Mouse (Mus musculus): ENCODE measurements around the gene Myom1. TPM values are rescaled to one million over a fixed set of nuclear protein-coding genes. Genes with fewer than 3 reads are reported as not detected.

The Myom1 gene
- polyA plus RNA-seq, 1 experiment from 2014 or later = 20.0 TPM

DNA sequence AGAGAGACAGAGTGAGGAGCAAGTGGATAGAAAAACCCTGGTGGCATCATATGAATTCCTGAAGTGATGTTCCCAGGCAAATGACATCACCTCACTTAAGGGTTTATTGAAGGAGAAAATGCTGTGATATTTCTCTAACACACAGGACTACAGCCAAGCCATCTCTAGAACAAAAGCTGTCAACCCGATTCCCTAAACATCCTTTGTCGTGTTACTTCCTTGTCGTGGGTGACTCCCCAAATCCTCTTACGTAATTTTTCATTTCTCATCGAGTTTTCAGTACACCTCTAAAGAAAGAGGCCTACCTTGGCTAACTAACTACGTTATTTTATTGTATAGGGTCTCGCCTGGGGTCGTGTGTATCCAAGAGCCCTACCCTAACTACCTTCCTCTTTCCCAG, 13.0 kb upstream of the Myom1 start:
- H3K9ac ChIP-seq (replicated peaks; ENCODE audit: low read depth, low read length) = peak overlapping the region; percentile 84
- 0 out of 2 replicates have a peak overlapping the region, but pooled peaks have one; percentile 94 for H3K27ac ChIP-seq (ENCODE audit: low read length)
- peak overlapping the region; percentile 67 for H3K4me2 ChIP-seq (replicated peaks; ENCODE audit: low read depth, low read length)
- H3K27me3 ChIP-seq (ENCODE audit: control insufficient read depth, insufficient read depth, low read length) = no peaks in the 10 kb centered on the region
- 46% methylated on average over 8 of the region's 8 CpGs for WGBS
- H3K4me1 ChIP-seq (ENCODE audit: control insufficient read depth, insufficient read depth, low read length) = peaks cover 20% of the 10 kb centered on the region
- ATAC-seq (ENCODE audit: insufficient number of reproducible peaks, insufficient read depth, low FRiP score, low read depth) = no peak
- H3K4me3 ChIP-seq (ENCODE audit: low read depth, low read length) = peak overlapping the region; percentile 96
- H3K36me3 ChIP-seq (ENCODE audit: control insufficient read depth, insufficient read depth, low read length) = peaks cover 12% of the 10 kb centered on the region; the same call in 1 of the 2 replicates
- no peaks in the 10 kb centered on the region for H3K9me3 ChIP-seq (ENCODE audit: control insufficient read depth, low read depth, low read length)

- H3K36me3 ChIP-seq (ENCODE audit: control insufficient read depth, insufficient read depth, low read length) = peaks cover 15% of the 10 kb centered on the region; the same call in 1 of the 2 replicates
- WGBS = 2% methylated on average over 24 of the region's 24 CpGs
- ATAC-seq (ENCODE audit: insufficient number of reproducible peaks, insufficient read depth, low FRiP score, low read depth) = peak; percentile 62
These were observed 12.4 kb upstream of the Myom1 start for GRCm38 (mm10) chr17:70989991-70990390.

DNA sequence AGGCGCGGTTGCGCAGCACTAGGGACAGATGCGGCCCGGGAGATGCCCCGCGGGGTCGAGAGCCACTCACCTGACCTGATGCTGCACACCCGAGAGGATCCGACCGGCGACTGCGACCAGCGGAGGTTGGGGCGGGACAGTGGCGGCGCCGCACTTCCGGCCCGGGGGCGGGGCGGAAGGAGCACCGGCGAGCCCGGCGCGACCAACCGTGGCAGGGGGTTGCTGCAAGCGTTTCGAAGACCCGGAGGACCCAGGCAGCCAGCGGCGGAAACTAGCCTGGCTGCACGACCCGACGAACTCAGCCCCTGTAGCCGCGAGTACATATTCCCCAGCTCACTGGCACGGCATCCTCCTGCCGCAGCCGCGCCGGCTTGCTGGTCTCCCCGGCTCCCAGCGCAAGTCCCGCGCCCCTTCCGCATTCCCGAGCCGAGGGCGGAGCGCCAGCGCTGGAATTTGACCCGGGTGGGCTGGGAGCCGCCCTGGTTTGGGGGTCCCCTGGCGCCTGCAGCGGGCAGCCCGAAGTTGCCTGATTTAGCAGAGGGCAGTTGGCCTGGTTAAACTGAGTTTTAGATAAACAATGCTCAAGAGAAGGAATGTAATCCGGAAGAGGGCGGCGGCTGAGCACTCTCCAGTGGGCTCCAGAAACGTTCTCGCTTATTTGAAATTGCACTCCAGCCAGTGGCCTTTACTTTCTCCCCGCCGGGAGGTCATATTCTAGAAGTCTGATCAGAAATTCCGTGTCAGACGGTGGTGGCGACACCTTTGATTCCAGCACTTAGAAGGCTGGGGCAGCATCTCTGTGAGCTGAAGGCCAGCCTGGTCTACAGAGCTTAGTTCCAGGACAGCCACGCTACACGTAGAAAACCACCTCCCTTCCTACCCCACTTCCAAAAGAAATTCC, 11.8 kb upstream of the Myom1 start:
- under 1% methylated on average over 70 of the region's 70 CpGs for WGBS
- peak overlapping the region; percentile 67 for H3K4me2 ChIP-seq (replicated peaks; ENCODE audit: low read depth, low read length)

More at GRCm38 (mm10) chr17:70989991-70990390, 12.4 kb upstream of the Myom1 start:
- Histone ChIP-seq H3K9me3 (ENCODE audit: control insufficient read depth, low read depth, low read length) (no peaks in the 10 kb centered on the region), H3K9ac (replicated peaks; ENCODE audit: low read depth, low read length) (peak overlapping the region; percentile 84), H3K4me2 (replicated peaks; ENCODE audit: low read depth, low read length) (peak overlapping the region; percentile 67), H3K4me1 (ENCODE audit: control insufficient read depth, insufficient read depth, low read length) (peaks cover 24% of the 10 kb centered on the region), H3K4me3 (ENCODE audit: low read depth, low read length) (peak overlapping the region; percentile 96), H3K27me3 (ENCODE audit: control insufficient read depth, insufficient read depth, low read length) (no peaks in the 10 kb centered on the region), H3K27ac (ENCODE audit: low read length) (peak overlapping the region; percentile 94)

DNA sequence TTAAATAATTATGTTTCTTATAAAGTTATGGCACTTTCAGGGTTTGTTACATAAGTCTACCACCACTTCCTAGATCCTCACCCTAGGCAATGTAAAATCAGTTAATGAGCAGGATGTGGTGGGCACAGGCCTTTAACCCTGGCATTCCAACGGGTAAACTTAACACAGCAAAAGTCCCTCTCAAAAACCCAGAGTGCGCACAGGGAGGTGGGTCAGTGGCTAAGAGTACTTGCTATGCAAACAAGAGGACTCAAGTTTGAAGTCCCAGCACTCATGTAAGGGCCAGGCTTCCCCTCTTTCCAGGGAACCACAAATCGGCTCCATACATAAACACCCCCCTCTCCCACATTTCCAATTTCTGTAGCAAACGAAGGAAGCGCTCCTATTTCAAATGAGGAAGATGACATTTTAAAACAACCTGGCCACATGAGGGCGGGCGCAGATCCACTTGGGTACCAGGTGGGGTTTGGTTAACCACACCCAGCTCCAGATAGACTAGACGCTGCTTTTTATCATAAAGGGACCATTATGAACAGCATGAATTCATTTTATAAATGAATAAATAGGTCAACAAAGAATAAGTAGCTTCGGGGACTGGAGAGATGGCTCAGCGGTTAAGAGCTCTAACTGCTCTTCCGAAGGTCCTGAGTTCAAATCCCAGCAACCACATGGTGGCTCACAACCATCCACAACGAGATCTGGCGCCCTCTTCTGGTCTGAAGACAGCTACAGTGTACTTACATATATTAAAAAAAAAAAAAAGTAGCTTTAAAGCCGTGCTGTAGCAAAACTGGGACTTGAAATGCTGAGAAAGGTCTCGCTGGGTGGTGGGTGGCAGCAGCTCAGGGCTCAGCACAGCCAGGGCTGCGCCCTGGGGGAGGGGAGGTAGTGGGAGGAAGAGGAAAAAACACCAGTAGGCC, 10.5 kb upstream of the Myom1 start:
- Histone ChIP-seq H3K4me2 (replicated peaks; ENCODE audit: low read depth, low read length) (no peak overlapping the region), H3K36me3 (ENCODE audit: control insufficient read depth, insufficient read depth, low read length) (peaks cover 25% of the 10 kb centered on the region)

More for the DNA sequence above, 11.8 kb upstream of the Myom1 start:
- no peaks in the 10 kb centered on the region for H3K27me3 ChIP-seq (ENCODE audit: control insufficient read depth, insufficient read depth, low read length)
- peak overlapping the region; percentile 84 for H3K9ac ChIP-seq (replicated peaks; ENCODE audit: low read depth, low read length)
- peak overlapping the region; percentile 94 for H3K27ac ChIP-seq (ENCODE audit: low read length)
- H3K36me3 ChIP-seq (ENCODE audit: control insufficient read depth, insufficient read depth, low read length) = peaks cover 18% of the 10 kb centered on the region
- peak overlapping the region; percentile 96 for H3K4me3 ChIP-seq (ENCODE audit: low read depth, low read length)
- no peaks in the 10 kb centered on the region for H3K9me3 ChIP-seq (ENCODE audit: control insufficient read depth, low read depth, low read length)
- peaks cover 24% of the 10 kb centered on the region for H3K4me1 ChIP-seq (ENCODE audit: control insufficient read depth, insufficient read depth, low read length)
- peak; percentile 87 for ATAC-seq (ENCODE audit: insufficient number of reproducible peaks, insufficient read depth, low FRiP score, low read depth)

GRCm38 (mm10) chr17:70992662-70993061, 9.8 kb upstream of the Myom1 start:
- peaks cover 24% of the 10 kb centered on the region for H3K4me1 ChIP-seq (ENCODE audit: control insufficient read depth, insufficient read depth, low read length)
- no peak for ATAC-seq (ENCODE audit: insufficient number of reproducible peaks, insufficient read depth, low FRiP score, low read depth)
- peak overlapping the region; percentile 21; the same call in 1 of the 2 replicates for H3K27ac ChIP-seq (ENCODE audit: low read length)
- 74% methylated on average over 9 of the region's 9 CpGs for WGBS
- no peak overlapping the region for H3K4me2 ChIP-seq (replicated peaks; ENCODE audit: low read depth, low read length)
- peaks cover 25% of the 10 kb centered on the region for H3K36me3 ChIP-seq (ENCODE audit: control insufficient read depth, insufficient read depth, low read length)
- no peak overlapping the region for H3K4me3 ChIP-seq (ENCODE audit: low read depth, low read length)
- H3K27me3 ChIP-seq (ENCODE audit: control insufficient read depth, insufficient read depth, low read length) = no peaks in the 10 kb centered on the region
- no peak overlapping the region for H3K9ac ChIP-seq (replicated peaks; ENCODE audit: low read depth, low read length)
- no peaks in the 10 kb centered on the region for H3K9me3 ChIP-seq (ENCODE audit: control insufficient read depth, low read depth, low read length)

More for the DNA sequence above, 10.5 kb upstream of the Myom1 start:
- no peaks in the 10 kb centered on the region for H3K27me3 ChIP-seq (ENCODE audit: control insufficient read depth, insufficient read depth, low read length)
- no peak overlapping the region for H3K9ac ChIP-seq (replicated peaks; ENCODE audit: low read depth, low read length)
- H3K4me1 ChIP-seq (ENCODE audit: control insufficient read depth, insufficient read depth, low read length) = peaks cover 24% of the 10 kb centered on the region
- ATAC-seq (ENCODE audit: insufficient number of reproducible peaks, insufficient read depth, low FRiP score, low read depth) = no peak
- H3K9me3 ChIP-seq (ENCODE audit: control insufficient read depth, low read depth, low read length) = no peaks in the 10 kb centered on the region
- 84% methylated on average over 16 of the region's 16 CpGs for WGBS
- H3K27ac ChIP-seq (ENCODE audit: low read length) = peak overlapping the region; percentile 3; the same call in 1 of the 2 replicates
- no peak overlapping the region for H3K4me3 ChIP-seq (ENCODE audit: low read depth, low read length)

- Histone ChIP-seq H3K4me3 (ENCODE audit: low read depth, low read length) (no peak overlapping the region), H3K27ac (ENCODE audit: low read length) (peak overlapping the region; percentile 79; the same call in 1 of the 2 replicates), H3K9ac (replicated peaks; ENCODE audit: low read depth, low read length) (no peak overlapping the region), H3K4me2 (replicated peaks; ENCODE audit: low read depth, low read length) (no peak overlapping the region), H3K4me1 (ENCODE audit: control insufficient read depth, insufficient read depth, low read length) (peaks cover 29% of the 10 kb centered on the region), H3K27me3 (ENCODE audit: control insufficient read depth, insufficient read depth, low read length) (no peaks in the 10 kb centered on the region), H3K9me3 (ENCODE audit: control insufficient read depth, low read depth, low read length) (no peaks in the 10 kb centered on the region), H3K36me3 (ENCODE audit: control insufficient read depth, insufficient read depth, low read length) (peaks cover 25% of the 10 kb centered on the region)
- ATAC-seq (ENCODE audit: insufficient number of reproducible peaks, insufficient read depth, low FRiP score, low read depth) = 0 out of 2 replicates have a peak, but pooled peaks have one; percentile 24
- WGBS = 7% methylated on average over 3 of the region's 3 CpGs
These were observed 9.0 kb upstream of the Myom1 start for GRCm38 (mm10) chr17:70993385-70993807.

DNA sequence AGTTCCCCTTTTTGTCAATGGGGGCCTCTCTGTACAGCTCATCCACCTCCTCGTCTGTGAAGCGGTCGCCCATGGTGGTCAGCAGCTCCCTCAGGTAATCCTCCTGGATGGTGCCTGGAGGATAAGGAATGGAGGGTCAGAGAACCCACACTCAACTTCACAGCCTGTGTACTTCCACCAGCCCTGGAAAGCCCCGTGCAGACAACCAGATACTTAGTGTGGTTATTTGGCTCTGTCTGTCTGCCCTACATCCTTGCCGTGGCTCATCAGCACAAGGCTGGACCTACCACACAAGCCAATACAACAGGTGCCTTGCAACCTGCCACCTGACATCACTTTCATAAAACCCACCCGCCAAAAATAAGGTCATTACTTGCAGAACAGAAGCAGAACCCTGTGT, 7.8 kb upstream of the Myom1 start:
- Histone ChIP-seq H3K4me3 (ENCODE audit: low read depth, low read length) (no peak overlapping the region), H3K27me3 (ENCODE audit: control insufficient read depth, insufficient read depth, low read length) (no peaks in the 10 kb centered on the region), H3K27ac (ENCODE audit: low read length) (no peak overlapping the region; the same call in 1 of the 2 replicates), H3K9ac (replicated peaks; ENCODE audit: low read depth, low read length) (no peak overlapping the region), H3K4me1 (ENCODE audit: control insufficient read depth, insufficient read depth, low read length) (peaks cover 27% of the 10 kb centered on the region), H3K4me2 (replicated peaks; ENCODE audit: low read depth, low read length) (no peak overlapping the region), H3K36me3 (ENCODE audit: control insufficient read depth, insufficient read depth, low read length) (peaks cover 28% of the 10 kb centered on the region), H3K9me3 (ENCODE audit: control insufficient read depth, low read depth, low read length) (no peaks in the 10 kb centered on the region)
- ATAC-seq (ENCODE audit: insufficient number of reproducible peaks, insufficient read depth, low FRiP score, low read depth) = no peak
- 75% methylated on average over 6 of the region's 6 CpGs for WGBS

- Histone ChIP-seq H3K9me3 (ENCODE audit: control insufficient read depth, low read depth, low read length) (no peaks in the 10 kb centered on the region), H3K4me1 (ENCODE audit: control insufficient read depth, insufficient read depth, low read length) (peaks cover 33% of the 10 kb centered on the region), H3K27me3 (ENCODE audit: control insufficient read depth, insufficient read depth, low read length) (no peaks in the 10 kb centered on the region), H3K4me3 (ENCODE audit: low read depth, low read length) (no peak overlapping the region), H3K27ac (ENCODE audit: low read length) (no peak overlapping the region), H3K4me2 (replicated peaks; ENCODE audit: low read depth, low read length) (no peak overlapping the region), H3K36me3 (ENCODE audit: control insufficient read depth, insufficient read depth, low read length) (peaks cover 28% of the 10 kb centered on the region), H3K9ac (replicated peaks; ENCODE audit: low read depth, low read length) (no peak overlapping the region)
- 90% methylated on average over 6 of the region's 6 CpGs for WGBS
- no peak for ATAC-seq (ENCODE audit: insufficient number of reproducible peaks, insufficient read depth, low FRiP score, low read depth)
These were observed 6.9 kb upstream of the Myom1 start for GRCm38 (mm10) chr17:70995551-70995950.
